Mouse (Mus musculus) lung, adult 2 months (tissue): Measurements from ENCODE around the gene Ncl.

ENCODE experiments used
- CTCF ChIP-seq: fragments of 200-500 bp; IDR thresholded peaks from 2 replicates; pipeline ENCODE4 v1.5.1; 2011; ENCODE audit warnings: mild to moderate bottlenecking, low read length, control low read depth; ENCODE audit not compliant: insufficient read depth
- POLR2A ChIP-seq: fragments of 200-500 bp; IDR thresholded peaks from 2 replicates; pipeline ENCODE4 v1.6.1; 2011; ENCODE audit warnings: low read depth, mild to moderate bottlenecking, control low read depth, low read length, borderline replicate concordance; ENCODE audit errors: extremely low read depth

DNA sequence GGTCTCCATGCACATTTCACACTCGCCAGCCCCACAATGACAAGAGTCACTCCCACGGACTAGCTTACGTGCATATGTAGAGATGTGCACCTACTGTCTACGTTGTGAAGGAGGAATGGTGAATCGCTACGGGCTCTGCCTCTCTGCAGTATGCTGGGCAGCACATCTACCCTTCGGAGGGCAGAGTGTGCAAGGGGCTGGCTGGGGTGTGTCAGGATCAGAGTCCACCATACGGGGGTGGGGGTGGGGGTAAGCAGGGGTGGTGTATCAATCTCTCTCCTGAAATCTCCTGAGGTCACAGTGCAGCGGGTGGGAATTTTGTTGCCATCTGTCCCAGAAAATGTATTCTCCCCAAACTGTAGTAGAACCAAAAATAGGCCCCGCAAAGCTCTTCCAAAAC is 49.3 kb upstream of the Ncl start:
- no peak for TF ChIP-seq CTCF
- TF ChIP-seq POLR2A, result no peak
